Mouse (Mus musculus): ENCODE results near the gene Cbx8.

- TF ChIP-seq TAL1 (IDR thresholded peaks at IDR 0.05; ENCODE audit: low read length) (no peak), GATA1 (IDR thresholded peaks at IDR 0.05; ENCODE audit: low read length) (no peak)
These were observed 16.5 kb downstream of the Cbx8 start for GRCm38 (mm10) chr11:119024260-119024659.
